Mouse (Mus musculus) hindbrain, embryonic 13.5 days (tissue): ENCODE results near the gene Cybrd1. TPM values are rescaled to one million over a fixed set of nuclear protein-coding genes. Genes with fewer than 3 reads are reported as not detected.

ENCODE experiments used
- ATAC-seq: fragments of 200-750 bp; cut with Nextera tagmentation; 2 replicates; pipeline ENCODE4 v1.8.0; 2017; ENCODE audit warnings: moderate TSS enrichment; ENCODE audit not compliant: low FRiP score
- H3K27ac ChIP-seq: fragments of 300-500 bp; sonication (generic); 2 replicates; pipeline ENCODE4 v1.5.1; 2015; ENCODE audit warnings: inconsistent platforms, mild to moderate bottlenecking, moderate library complexity
- H3K27me3 ChIP-seq: fragments of 300-500 bp; sonication (generic); 2 replicates; pipeline ENCODE4 v1.6.1; 2015; ENCODE audit warnings: mild to moderate bottlenecking, inconsistent platforms
- H3K36me3 ChIP-seq: fragments of 300-500 bp; sonication (generic); 2 replicates; pipeline ENCODE4 v1.6.1; 2015; ENCODE audit warnings: mild to moderate bottlenecking, inconsistent platforms
- H3K4me1 ChIP-seq: fragments of 300-500 bp; sonication (generic); replicated peaks from 2 replicates; pipeline ENCODE4 v1.6.1; 2015; ENCODE audit warnings: inconsistent platforms
- H3K4me2 ChIP-seq: fragments of 300-500 bp; sonication (generic); 2 replicates; pipeline ENCODE4 v1.6.1; 2015; ENCODE audit warnings: inconsistent platforms, mild to moderate bottlenecking, moderate library complexity
- H3K4me3 ChIP-seq: fragments of 300-500 bp; sonication (generic); 2 replicates; pipeline ENCODE4 v1.5.1; 2015; ENCODE audit warnings: mild to moderate bottlenecking, inconsistent platforms
- H3K9ac ChIP-seq: fragments of 300-500 bp; sonication (generic); 2 replicates; pipeline ENCODE4 v1.6.1; 2015; ENCODE audit warnings: mild to moderate bottlenecking, inconsistent platforms
- H3K9me3 ChIP-seq: fragments of 300-500 bp; sonication (generic); 2 replicates; pipeline ENCODE4 v1.6.1; 2016; ENCODE audit warnings: inconsistent platforms
- WGBS: fragments of 180-500 bp; shearing (Covaris S2); methylation state at CpG from one replicate; pipeline ENCODE4 v1.1.7; 2015; 5-methylcytosine and 5-hydroxymethylcytosine counted together
- polyA plus RNA-seq: library from polyadenylated mRNA; unstranded; fragments of >200 nt; fragmentation: Nextera tagmentation; extraction: Ambion mirVana; gene quantifications from 2 replicates; pipeline ENCODE4 v1.2.1, GENCODE M21; 2015

The Cybrd1 gene
- polyA plus RNA-seq, 1 experiment from 2014 or later = 3.6 TPM

DNA sequence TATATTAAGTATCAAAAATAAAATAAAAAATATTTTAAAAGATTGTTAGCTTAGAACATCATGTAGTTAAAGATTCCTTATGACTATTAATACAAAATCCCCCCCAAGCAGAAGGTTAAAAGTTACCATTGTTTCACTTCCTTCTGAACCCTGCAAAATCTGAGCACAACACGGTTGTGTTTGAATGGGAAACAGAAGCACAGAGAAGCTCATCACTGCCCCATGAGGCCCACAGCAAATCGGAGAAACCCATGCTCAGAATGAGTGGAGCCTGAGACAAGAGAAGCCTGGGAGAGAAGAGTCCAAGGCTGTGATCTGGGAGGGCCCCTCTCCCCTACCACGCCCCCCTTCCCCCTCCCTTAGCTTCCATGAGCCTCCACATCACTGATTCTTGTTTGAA is 13.0 kb upstream of the Cybrd1 start:
- Histone ChIP-seq H3K36me3 (peaks cover 13% of the 10 kb centered on the region), H3K4me1 (no peaks in the 10 kb centered on the region), H3K4me2 (no peak overlapping the region), H3K9me3 (no peaks in the 10 kb centered on the region), H3K4me3 (no peak overlapping the region), H3K9ac (no peak overlapping the region), H3K27me3 (no peaks in the 10 kb centered on the region), H3K27ac (no peak overlapping the region)
- WGBS = 75% methylated on average over 3 of the region's 3 CpGs
- no peak for ATAC-seq

DNA sequence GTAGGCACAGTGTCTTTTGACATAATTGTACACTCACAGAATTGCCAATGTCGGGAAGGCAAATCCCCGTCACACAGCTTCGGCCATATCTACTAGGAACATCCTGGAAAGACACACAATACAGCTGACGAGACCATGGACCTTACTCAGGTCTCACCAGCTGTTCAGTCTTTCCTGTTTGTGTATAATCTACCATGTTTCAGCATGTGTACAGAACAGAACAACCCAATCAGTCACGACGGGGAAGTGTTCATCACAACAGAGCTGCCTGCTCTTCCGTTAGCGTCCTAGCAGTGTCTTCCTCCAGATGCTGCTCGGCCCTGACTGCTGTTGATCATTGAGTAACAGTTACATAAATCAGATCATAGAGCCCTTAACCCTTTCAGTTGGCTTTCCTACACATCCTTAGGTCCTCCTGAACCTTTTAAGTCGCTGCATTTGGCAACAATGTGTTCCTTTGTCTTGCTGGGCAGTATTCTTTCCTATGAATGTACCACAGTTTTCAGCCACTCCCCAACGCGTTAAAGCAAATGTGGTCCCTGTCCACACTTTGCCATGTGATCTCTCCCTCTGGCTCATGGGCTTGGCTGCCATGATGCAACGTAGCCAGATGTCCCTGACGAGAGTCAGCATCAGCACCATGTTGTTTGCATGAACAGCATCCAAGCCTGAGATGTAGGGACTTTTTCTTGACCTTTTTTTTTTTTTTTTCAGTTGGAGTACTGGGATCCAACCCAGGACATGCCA is 12.1 kb upstream of the Cybrd1 start:
- Histone ChIP-seq H3K27me3 (no peaks in the 10 kb centered on the region), H3K4me3 (no peak overlapping the region), H3K9me3 (no peaks in the 10 kb centered on the region), H3K27ac (no peak overlapping the region), H3K4me1 (no peaks in the 10 kb centered on the region), H3K4me2 (no peak overlapping the region), H3K36me3 (peaks cover 7% of the 10 kb centered on the region), H3K9ac (no peak overlapping the region)
- WGBS = 83% methylated on average over 14 of the region's 14 CpGs
- ATAC-seq = no peak

DNA sequence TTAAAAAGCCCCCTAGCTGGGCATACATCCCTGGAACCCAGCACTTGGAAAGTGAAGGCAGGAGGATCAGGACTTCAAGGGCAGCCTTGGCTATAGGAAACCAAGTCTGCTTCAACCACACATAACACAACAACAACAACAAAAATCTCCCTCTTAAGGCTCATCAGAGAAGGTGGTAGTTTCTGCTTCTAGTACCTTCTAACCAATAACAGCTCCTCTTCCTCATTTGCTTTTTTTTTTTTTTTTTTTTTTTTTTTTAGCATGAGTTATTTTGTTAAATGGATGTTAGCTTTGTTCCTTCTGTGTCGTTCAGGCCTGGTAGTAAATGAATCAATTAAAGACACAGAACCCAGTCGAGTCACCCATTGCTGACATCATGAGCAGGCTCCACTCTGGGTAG is 10.5 kb upstream of the Cybrd1 start:
- ATAC-seq = no peak
- H3K4me3 ChIP-seq = no peak overlapping the region
- H3K27me3 ChIP-seq = no peaks in the 10 kb centered on the region
- no peaks in the 10 kb centered on the region for H3K36me3 ChIP-seq
- no peak overlapping the region for H3K9ac ChIP-seq
- 91% methylated on average over 2 of the region's 2 CpGs for WGBS
- no peak overlapping the region for H3K27ac ChIP-seq
- no peaks in the 10 kb centered on the region for H3K9me3 ChIP-seq
- H3K4me2 ChIP-seq = no peak overlapping the region
- no peaks in the 10 kb centered on the region for H3K4me1 ChIP-seq

DNA sequence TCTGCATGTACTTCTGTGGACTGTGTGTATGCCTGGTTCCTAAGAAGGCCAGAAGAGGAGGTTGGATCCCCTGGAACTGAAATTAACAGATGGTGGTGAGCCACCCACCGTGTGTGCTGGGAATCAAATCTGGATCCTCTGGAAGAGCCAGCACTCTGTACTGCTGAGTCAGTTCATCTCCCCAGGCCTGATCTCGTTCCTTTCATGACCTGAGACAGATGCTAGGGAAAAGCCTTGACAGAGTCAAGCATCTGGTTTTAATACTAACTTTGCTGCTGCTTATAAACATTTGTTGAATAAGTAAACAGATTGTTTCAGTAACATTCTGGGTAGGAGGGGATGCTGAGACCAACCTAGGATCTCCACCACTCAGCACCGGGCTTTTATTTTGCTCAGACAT is 9.2 kb upstream of the Cybrd1 start:
- H3K36me3 ChIP-seq = no peaks in the 10 kb centered on the region
- 83% methylated on average over 3 of the region's 3 CpGs for WGBS
- ATAC-seq = no peak
- H3K4me3 ChIP-seq = no peak overlapping the region
- H3K4me2 ChIP-seq = no peak overlapping the region
- H3K27me3 ChIP-seq = no peaks in the 10 kb centered on the region
- H3K27ac ChIP-seq = no peak overlapping the region
- no peak overlapping the region for H3K9ac ChIP-seq
- no peaks in the 10 kb centered on the region for H3K4me1 ChIP-seq
- H3K9me3 ChIP-seq = no peaks in the 10 kb centered on the region

DNA sequence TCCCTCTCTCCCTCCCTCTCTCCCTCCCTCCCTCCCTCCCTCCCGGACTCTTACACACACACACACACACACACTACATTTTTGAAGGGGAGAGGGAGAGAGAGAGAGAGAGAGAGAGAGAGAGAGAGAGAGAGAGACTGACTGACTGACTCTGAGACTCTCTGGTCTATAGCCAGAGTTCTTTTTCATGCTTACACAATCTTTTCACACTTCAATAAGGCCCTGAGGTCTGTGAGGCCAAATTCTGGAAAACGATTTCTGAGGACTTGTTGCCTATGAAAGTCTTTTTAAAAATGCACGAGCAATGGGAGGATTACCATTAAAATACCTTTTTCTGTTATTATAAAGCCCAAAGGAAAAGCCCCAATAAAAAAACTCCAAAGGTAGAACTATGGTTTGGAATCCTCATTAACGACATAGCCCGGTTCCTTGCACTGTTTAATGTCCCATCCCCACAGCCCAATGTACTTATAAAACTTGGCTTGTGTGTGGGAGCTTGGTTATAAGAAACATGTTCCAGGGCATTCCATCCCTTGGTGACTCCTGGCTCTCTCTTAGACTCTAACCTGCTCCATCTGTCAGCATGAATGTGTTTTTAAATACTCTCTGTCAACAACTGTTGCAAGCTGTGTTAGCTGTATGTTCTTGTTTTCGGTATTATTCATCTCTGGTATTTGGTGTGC is 4.1 kb upstream of the Cybrd1 start:
- peaks cover 22% of the 10 kb centered on the region for H3K27me3 ChIP-seq
- no peak for ATAC-seq
- no peak overlapping the region for H3K4me3 ChIP-seq
- H3K36me3 ChIP-seq = no peaks in the 10 kb centered on the region; the same call in 1 of the 2 replicates
- H3K9ac ChIP-seq = no peak overlapping the region
- peaks cover 13% of the 10 kb centered on the region for H3K4me1 ChIP-seq
- no peaks in the 10 kb centered on the region for H3K9me3 ChIP-seq
- WGBS = 91% methylated on average over 5 of the region's 6 CpGs
- no peak overlapping the region for H3K4me2 ChIP-seq
- H3K27ac ChIP-seq = no peak overlapping the region

DNA sequence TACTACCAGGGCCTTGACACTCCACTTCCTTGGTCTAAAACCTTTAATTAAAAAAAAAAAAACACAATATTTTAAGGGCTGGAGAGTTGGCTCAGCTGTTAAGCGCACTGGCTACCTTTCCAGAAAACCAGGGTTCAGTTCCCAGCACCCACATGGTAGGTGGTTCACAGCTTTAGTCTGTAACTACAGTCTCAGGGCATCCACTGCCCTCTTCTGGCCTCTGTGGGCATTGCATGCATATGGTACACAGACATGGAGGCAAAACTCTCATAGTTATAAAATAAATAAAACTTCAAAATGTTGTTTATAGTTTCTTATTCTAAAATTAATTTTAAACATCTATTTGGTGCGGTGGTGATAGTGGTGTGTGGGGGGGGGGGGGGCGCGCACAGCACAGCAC is 1.6 kb upstream of the Cybrd1 start:
- peaks cover 14% of the 10 kb centered on the region for H3K4me1 ChIP-seq
- H3K36me3 ChIP-seq = no peaks in the 10 kb centered on the region; the same call in 1 of the 2 replicates
- H3K4me3 ChIP-seq = no peak overlapping the region
- no peak overlapping the region for H3K27ac ChIP-seq
- no peak overlapping the region for H3K4me2 ChIP-seq
- H3K9ac ChIP-seq = no peak overlapping the region
- 91% methylated on average over 4 of the region's 4 CpGs for WGBS
- peaks cover 33% of the 10 kb centered on the region for H3K27me3 ChIP-seq
- H3K9me3 ChIP-seq = no peaks in the 10 kb centered on the region
- ATAC-seq = no peak

DNA sequence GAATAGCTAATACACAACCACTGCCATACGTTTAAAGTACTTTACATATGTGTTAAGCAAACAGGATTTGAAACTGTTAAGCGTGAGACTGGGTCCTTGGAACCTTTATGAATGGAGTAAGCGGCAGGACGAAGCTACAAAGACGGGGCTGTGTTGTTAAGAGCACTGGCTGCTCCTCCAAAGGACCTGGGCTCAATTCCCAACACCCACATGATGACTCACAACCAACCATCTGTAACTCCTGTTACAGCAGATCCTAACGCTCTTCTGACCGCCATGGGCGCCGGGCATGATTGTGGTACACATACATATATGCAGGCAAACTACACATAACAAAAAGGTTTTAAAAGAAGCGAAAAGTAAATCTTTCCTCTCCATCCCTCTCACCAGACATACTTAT is 3.1 kb downstream of the Cybrd1 start:
- Histone ChIP-seq H3K27ac (no peak overlapping the region), H3K4me1 (peaks cover 22% of the 10 kb centered on the region), H3K9me3 (no peaks in the 10 kb centered on the region), H3K27me3 (peaks cover 33% of the 10 kb centered on the region), H3K4me3 (no peak overlapping the region), H3K36me3 (no peaks in the 10 kb centered on the region), H3K4me2 (no peak overlapping the region), H3K9ac (no peak overlapping the region)
- WGBS = 80% methylated on average over 10 of the region's 10 CpGs
- no peak for ATAC-seq

DNA sequence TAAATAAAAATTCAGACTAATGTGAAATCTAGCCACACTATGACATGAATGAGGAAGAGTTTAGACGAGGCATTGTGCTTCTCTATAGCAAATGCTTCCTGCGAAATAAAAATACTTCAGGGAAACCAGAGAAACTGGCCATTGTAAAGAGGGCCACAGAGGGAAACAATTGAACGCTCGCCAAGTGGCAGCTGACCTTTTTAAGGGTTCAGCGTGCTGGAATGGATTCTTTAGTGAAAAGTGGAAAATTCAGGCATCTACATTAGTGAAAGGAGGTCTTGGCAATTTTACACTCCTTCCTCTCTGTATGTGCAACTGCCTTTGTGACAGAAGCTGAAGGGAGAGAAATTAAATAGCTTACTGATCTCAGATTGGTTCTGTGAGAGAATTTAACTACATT is 3.7 kb downstream of the Cybrd1 start:
- Histone ChIP-seq H3K36me3 (no peaks in the 10 kb centered on the region), H3K4me1 (peaks cover 22% of the 10 kb centered on the region), H3K27me3 (peaks cover 33% of the 10 kb centered on the region), H3K4me2 (no peak overlapping the region), H3K9me3 (no peaks in the 10 kb centered on the region), H3K4me3 (no peak overlapping the region), H3K27ac (no peak overlapping the region), H3K9ac (no peak overlapping the region)
- no peak for ATAC-seq
- 7% methylated on average over 5 of the region's 5 CpGs for WGBS

DNA sequence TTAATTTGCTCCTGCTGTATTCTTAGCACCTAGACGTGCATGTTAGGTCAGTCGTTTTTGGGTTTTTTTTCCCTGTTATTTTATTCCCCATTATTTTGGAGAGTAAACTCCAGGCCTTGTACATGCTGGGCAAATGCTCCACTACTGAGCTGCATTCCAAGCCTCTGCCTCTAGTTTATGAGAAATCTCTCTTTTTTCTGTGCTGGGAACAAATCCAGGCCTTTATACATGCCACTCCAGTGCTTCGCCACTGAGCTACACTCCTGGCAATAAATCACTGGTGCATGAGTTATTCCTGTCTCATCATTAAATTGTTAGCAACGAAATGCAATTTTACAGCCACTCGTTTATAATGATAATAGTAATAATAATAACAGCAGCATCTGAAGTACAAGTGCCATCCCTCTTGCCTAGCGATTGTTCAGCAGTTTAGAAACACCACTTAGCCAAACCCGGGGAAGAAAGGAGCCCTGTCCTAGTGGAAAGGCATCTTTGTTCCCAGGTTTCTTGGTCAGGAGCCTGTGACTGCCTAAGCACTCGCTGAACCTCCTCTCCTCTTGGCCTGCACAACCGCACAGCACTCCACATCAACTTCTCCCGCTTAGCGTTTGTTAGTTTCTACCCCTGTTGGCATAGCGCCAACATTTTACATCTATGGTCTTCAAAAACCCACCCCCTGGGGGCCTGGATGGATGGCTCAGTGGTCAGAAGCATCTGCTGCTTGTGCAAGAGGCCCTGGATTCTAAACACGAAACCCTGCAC is 4.7 kb downstream of the Cybrd1 start:
- Histone ChIP-seq H3K4me2 (no peak overlapping the region), H3K27ac (peak overlapping the region; percentile 55), H3K27me3 (peaks cover 23% of the 10 kb centered on the region), H3K9ac (no peak overlapping the region), H3K36me3 (no peaks in the 10 kb centered on the region), H3K4me1 (peaks cover 21% of the 10 kb centered on the region), H3K9me3 (no peaks in the 10 kb centered on the region), H3K4me3 (no peak overlapping the region)
- no peak for ATAC-seq
- 61% methylated on average over 13 of the region's 13 CpGs for WGBS

DNA sequence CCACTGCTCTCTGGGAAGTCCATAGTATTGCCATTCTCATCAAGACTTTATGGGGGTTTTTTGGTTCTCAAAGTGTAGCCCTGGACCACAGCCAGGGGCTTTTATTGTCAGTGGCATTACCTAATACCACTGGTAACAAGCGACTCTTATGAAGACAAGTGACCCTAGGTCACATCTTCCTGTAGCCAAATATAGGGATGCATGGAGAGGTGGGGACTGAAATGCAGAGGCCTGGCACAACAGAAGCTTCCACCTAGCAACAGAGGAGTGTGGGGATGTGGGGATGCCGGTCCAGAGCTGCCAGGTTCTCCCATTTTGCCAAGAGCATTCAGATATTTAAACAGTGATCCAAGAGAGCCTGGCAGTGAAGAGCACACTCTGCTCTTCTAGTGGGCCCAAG is 5.9 kb downstream of the Cybrd1 start:
- Histone ChIP-seq H3K9ac (no peak overlapping the region), H3K27ac (no peak overlapping the region), H3K36me3 (no peaks in the 10 kb centered on the region), H3K27me3 (peaks cover 11% of the 10 kb centered on the region), H3K9me3 (no peaks in the 10 kb centered on the region), H3K4me2 (no peak overlapping the region), H3K4me3 (no peak overlapping the region), H3K4me1 (peaks cover 9% of the 10 kb centered on the region)
- ATAC-seq = no peak
- 62% methylated on average over 2 of the region's 2 CpGs for WGBS

DNA sequence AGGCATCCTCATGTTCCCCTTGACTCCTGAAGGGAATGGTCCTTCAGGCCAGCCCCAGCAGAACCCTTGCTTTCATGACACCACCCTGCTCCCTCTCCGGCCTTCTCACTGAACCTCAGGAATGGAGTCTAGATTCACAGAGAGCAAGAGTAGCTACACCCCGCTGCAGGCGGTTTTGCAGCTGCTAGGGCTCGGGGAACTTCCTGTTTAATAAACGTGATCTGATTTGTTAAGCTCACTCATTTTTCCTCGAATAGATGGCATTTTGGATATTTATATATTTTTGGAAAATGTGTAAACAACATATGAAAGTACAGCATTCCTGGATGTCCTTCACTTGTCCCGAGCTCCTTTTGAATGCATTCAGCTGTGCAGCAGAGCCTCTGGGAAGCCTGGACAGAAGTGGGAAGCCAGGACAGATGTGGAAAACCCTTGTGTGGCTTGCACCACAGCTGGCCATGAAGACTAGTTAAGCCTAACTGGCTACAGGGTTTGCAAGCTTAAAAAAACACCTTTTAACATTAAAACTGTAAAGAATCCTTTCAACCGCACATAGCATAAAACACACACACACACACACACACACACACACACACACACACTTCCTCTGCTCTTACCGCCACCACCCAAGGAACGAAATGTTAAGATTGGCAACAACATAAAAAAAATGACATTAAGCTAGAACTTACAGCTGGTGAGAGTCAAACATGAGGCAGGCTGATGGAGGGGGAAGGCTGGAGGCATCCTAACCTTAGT is 10.2 kb downstream of the Cybrd1 start:
- ATAC-seq = no peak
- WGBS = 81% methylated on average over 10 of the region's 10 CpGs
- H3K9me3 ChIP-seq = no peaks in the 10 kb centered on the region
- no peak overlapping the region for H3K4me2 ChIP-seq
- H3K27ac ChIP-seq = no peak overlapping the region
- no peaks in the 10 kb centered on the region for H3K4me1 ChIP-seq
- H3K9ac ChIP-seq = no peak overlapping the region
- no peaks in the 10 kb centered on the region for H3K27me3 ChIP-seq
- H3K4me3 ChIP-seq = no peak overlapping the region
- no peaks in the 10 kb centered on the region for H3K36me3 ChIP-seq

DNA sequence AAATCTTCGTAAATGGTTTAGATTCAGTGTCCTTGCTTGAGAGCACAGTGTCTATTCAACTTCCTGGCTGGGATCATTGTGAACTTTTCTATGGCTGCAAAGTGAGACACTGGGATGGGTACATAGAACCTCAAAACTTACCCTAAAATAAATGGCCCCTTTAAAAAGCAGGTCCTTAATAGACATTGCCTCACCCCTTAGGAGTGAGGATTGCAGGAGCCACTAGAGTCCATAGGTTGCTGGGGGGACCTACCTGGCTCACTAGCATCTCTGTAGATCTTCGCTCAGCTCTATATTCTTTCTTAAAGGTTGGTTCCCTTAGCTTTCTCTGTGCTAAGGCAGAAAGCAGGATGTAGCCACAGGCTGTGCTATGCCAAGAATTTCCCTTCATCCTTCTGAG is 12.6 kb downstream of the Cybrd1 start:
- H3K4me1 ChIP-seq = no peaks in the 10 kb centered on the region
- H3K36me3 ChIP-seq = no peaks in the 10 kb centered on the region
- H3K27ac ChIP-seq = no peak overlapping the region
- no peak for ATAC-seq
- WGBS = 92% methylated on average over 2 of the region's 2 CpGs
- no peaks in the 10 kb centered on the region for H3K9me3 ChIP-seq
- no peak overlapping the region for H3K4me2 ChIP-seq
- no peak overlapping the region for H3K4me3 ChIP-seq
- H3K27me3 ChIP-seq = no peaks in the 10 kb centered on the region
- H3K9ac ChIP-seq = no peak overlapping the region
